Mouse (Mus musculus): ENCODE results near the gene Car5a. TPM values are rescaled to one million over a fixed set of nuclear protein-coding genes. Genes with fewer than 3 reads are reported as not detected.

The Car5a gene
- total RNA-seq, 2 experiments from 2014 or later: not detected

DNA sequence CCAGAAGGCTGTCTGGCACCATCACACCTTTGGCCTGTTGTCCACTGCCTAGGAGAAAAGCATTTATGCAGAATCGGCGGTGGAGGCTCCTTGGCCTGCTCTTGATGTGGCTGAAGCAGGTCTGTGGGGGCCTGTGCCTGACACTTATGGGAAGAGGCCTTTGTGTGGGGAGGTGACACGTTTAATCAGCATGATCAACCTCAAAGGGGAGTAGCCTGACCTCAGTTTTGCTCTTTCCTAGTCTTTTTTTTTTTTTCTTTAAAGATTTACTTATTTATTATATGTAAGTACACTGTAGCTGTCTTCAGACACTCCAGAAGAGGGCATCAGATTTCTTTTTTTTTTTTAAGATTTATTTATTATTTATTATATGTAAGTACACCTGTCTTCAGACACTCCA, 18.2 kb upstream of the Car5a start:
- intact Hi-C loops (cut with DNase I; ENCODE audit: low total_unique reads): no loop called here

DNA sequence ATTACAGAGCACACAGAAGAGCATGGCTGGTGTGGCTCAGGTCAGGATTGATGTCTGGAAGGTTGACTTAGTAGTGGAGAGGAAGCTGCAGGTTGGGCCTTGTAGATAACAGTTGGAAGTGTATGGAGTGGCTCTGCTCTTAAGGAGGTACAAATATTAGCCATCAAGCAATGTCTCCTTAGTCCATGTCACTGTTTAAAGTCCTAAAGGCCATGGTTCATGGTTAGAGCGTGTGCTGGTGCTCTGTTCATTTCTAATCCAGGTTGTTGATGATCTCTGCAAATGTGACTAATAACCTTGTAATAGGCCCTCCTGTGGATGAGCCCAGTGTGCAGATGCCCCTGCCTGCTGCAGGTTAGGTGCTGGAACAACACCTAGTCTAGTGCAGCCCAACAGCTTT, 13.7 kb upstream of the Car5a start:
- intact Hi-C loops (cut with DNase I; ENCODE audit: low total_unique reads): no loop called here

More for the DNA sequence above, 18.2 kb upstream of the Car5a start:
- DNase-seq: no peak

DNA sequence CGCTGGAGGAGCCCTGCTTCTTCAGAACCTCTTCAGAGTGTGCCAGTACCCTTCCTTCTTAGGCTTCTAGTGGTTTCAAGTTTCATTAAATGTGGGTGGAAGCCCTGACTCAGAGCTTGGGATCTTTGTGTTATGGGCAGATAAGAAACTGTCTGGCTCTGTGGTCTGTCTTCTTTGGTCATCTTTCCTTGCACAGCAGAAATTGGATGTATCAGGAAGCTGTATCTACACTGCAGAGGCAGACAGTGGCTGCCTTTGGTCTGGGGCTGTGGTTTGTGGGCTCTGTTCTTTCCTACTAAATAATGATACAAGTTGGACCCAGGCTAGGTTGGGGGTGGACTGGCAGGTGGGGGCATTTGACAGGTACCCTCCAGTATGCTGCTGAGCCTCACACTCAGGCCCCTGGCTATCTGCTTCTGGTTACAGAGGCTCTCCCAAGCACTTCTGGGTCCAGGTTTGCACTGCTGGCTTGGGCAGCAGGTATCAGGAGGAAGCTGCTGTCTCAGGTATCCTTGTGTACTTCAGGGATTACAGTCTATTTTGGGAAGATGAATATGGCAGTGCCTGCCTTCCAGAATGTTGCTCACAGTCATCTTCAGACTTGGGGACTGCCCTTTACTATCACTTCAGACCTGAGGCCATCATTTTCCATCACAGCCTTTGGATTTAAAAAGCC, 11.3 kb upstream of the Car5a start:
- intact Hi-C loops (cut with DNase I; ENCODE audit: low total_unique reads): no loop called here
- DNase-seq: no peak

More for the DNA sequence above, 13.7 kb upstream of the Car5a start:
- DNase-seq: no peak

DNA sequence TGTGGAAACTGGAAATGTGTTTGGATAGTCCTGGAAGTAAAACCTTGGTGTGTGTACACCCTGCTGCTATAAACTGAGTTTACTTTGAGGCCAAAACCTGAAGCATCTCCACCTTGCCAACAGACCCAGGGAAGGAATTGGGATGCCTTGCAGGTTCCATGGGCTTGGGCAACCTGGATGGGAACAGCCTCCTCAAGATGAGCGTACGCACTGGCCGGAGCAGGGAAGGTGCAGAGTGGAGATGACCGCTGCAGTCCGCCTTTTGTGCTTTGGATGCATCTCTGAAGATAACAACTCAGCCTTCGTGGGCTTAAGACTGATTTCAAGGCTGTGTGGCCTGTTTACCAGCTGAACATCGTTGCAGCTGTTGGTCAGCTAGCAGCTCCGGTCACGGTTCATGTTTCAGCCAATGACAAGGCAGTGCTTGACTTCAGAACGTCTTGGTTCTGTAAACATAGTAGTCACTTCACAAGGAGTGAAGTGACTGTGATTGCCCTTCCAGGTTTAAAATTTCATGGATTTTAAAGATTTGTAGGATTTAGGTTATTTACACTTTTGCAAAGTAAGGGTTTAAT, 10.4 kb upstream of the Car5a start:
- intact Hi-C loops (cut with DNase I; ENCODE audit: low total_unique reads): no loop called here
- DNase-seq: no peak

DNA sequence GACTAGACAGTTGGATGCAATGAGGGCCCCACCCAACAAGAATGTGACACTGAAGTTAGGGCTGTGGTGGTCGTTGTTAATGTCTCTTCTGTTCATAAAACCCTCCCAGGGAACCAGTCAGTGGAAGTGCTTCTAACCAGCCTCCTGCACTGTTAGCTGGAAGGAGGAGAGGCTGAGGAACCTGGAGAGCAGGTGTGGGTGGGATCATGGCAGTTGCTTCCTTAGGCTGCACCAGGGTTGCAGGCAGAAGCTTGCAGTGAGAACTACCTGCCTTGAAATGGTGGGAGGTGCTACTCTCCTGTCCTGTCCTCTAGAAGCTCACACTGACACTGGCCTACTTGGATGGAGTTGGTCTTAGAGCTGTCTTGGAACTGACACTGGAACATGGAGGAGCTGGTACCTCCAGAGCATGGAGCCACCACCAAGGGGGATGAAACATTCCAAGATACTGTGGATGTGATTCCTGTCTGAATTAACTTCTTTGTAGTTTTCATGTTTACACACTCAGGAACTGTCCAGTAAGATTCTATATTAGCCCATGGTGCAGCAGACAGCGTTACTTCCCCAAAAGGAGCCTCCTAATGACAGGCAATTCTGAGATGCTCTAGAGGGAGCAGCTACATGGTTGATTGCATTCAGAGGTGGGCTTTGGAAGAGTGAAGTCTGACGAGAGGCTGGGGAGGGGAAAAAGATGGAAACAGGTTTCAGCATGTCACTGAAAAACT, 9.3 kb upstream of the Car5a start:
- no peak for DNase-seq
- intact Hi-C loops (cut with DNase I; ENCODE audit: low total_unique reads): no loop called here

DNA sequence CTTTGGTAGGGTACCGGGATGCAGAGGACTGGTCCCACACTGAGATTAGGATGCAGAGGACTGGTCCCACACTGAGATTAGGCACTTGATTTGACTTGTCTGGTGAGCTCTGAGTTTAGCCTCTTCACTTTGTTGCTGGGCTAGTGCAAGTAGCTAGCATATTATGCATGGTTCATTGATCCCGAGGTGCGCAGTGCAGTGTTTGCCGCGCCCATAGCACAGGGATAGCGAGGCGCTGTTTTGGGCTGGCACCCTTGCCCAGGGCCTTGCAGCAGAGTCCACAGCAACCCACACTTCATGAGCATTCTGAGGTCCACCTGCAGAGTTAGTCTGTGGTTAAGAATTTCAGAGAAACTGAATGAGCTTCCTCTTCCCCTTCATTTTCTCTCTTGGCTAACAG, 8.1 kb upstream of the Car5a start:
- DNase-seq: no peak
- intact Hi-C loops (cut with DNase I; ENCODE audit: low total_unique reads): no loop called here

DNA sequence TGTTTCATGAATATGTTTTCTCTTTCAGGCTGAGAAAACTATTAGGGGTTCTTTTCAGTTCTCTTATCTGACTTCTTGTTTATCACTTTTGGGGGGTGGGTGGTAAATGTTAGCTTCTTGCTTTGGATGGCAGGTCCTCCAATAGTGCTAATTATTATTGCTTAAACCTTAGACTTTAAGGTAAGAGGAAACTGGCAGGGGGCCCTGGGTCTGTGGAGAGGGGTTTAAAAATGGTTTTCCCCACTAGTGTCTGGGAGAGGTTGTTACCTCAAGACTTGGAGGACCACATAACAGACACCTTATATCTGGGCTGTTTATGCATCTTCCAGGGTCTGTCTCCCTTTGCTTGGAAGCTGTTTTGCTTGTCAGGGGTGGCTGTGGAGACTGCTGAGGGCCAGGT, 7.4 kb upstream of the Car5a start:
- intact Hi-C loops (cut with DNase I; ENCODE audit: low total_unique reads): no loop called here
- DNase-seq: no peak

DNA sequence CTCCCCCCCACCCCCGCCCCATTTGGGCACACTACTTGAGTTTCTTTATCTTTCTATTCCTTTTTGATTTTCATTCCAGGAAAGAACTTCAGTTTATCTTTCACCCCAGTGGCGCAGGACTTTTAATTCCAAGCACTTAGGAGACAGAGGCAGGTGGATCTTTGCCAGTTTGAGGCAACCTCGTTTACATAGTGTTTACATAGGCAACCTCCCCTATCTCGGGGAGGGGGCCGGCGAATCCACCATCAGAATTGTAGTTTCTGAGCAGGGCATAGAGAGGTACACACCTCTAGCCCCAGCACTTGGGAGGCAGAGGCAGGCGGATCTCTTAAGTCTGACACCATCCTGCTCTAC, 6.9 kb upstream of the Car5a start:
- no peak for DNase-seq

DNA sequence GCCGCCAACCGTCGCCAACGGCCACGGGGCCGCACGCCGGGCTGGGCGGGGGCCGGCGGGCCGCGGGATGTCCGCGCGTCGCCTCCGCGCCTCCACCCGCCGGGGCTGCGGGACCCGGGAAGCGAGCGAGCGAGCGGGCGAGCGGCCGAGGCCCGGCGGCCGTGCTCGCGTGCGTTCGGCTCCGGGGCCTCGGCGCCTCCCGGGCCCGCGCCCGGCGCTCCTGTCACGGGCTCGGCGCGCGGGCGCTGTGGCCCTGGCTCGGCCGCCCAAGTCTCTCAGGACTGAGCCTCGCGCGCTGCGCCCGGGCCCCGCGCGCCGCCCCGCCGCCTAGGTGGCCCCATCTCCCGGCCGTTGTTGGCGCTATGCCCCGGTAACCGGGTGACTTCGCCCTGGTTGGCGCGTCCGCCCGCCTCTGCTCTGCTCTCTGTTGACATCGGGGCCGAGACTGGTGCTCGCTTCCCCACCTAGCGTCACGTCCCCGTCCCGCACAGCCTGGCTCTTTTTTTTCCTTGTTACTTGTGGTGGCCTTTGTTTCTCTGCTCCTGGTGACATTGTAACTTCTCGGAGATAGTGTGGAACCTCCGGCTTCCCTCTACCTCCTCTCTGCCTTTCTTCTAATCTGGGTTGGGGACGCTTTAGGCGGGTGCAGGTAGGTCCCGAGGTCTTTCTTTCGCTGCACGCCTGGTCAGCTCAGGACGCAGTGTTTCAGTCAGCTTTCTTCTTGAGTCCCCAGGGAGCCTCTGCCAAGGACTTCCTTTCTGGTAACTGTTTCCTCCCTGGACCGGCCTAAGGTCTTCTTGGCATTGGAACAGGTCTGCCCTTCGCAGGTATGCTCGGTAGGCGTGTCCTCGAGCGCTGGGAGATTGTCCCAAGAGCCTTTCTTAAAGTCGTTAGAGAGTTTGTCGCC, 6.3 kb upstream of the Car5a start:
- intact Hi-C loops (cut with DNase I; ENCODE audit: low total_unique reads): no loop called here
- peak; percentile 86 for DNase-seq

More for the DNA sequence above, 6.9 kb upstream of the Car5a start:
- intact Hi-C loops (cut with DNase I; ENCODE audit: low total_unique reads): no loop called here

DNA sequence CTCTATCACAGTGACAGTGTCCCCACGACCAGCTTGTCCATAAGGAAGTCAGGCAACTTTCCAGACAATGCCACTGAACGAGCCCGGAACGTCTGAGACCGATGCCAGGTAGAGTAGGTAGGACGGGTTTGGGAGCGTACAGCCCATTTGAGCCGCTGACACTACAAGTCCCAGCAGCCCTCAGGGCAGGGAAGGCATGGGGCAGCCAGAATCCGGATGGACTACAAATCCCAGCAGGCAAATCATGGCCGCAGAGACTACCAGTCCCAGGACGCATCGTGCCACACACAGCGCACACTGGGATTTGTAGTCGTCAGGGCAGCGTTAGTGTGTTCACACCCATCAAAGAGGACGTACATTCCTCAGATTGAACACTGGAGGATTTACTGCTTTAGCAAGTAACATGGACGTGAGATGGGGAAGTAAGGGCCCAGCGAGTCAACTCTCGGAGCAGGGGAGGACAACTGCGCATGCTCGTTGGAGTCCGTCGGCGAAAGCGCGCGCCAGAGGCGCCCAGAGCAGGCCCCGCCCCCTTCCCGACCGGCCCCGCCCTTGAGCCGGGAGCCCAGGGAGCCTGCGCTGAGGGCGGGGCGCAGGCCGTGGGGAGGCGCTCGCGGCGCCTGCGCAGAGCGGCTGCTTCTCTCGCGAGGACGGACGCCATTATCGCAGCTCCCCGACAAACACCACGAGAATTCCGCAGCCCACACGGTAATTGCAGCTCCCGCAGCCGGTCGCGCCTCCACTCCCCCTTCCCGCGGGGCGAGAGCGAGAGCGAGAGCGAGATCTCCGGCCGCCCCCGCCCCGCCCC, 5.4 kb upstream of the Car5a start:
- peak; percentile 98 for DNase-seq

DNA sequence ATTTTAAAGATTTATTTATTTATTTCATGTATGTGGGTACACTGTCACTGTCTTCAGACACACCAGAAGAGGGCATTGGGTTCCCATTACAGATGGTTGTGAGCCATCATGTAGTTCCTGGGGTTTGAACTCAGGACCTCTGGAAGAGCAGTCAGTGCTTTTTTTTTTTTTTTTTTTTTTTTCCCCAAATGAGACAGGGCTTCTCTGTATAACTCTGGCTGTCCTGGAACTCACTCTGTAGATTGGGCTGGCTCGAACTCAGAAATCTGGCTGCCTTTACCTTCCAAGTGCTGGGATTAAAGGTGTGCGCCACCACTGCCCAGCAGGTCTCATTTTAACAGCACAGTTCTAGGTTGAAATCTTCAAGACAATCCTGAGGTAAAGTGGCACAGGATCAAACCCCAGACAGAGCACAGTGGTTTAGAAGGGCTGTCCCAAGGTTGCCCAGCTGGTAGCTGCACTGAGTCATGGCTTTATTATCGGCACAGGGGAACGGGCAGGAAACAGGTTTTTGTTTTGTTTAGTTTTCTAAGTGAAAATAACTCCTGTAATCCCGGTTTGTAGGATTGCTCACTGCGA, 4.6 kb upstream of the Car5a start, which contains the start of gene Banp:
Gene Banp (plus strand): TSS at position 529 of the 579 bp plus-strand sequence.
- DNase-seq: no peak

More for the DNA sequence above, 5.4 kb upstream of the Car5a start:
- intact Hi-C loops (cut with DNase I; ENCODE audit: low total_unique reads): no loop called here

DNA sequence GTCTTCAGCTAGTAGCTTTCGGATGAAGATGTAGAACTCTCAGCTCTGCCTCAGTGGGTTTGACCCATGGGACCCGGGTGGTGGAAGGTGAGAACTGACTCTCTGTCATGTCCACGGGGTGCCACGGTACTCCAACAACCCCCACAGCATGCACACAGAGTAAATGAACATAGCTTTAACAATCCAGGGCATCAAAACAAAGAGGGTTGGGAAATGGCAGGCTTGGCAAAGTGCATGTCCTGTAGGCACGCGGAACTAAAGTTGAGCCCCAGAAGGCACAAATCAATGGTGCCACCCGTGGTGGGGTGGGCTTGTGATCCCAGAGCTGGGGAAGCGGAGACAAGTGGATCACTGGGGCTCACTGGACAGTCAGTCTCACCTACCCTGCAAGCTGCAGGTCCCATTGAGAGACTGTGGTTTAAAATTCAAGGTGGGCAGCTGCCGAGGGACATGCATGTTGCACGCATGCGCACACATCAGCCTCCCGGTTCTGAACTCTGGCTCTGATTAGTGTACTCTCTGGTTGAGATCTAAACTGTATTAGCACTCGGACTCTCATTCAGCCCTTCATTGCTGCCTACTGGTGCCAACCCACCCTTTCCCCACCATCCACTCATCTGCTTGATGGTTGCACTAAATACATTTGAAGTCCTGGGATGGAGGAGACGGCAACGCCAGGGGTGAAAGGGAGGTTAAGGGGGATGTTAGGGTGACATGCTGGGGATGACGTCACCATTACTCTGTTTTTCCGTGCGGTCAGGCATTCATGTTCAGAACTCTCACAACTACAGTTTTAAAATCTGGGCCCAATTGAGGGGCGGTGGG, 3.8 kb upstream of the Car5a start:
- intact Hi-C loops (cut with DNase I; ENCODE audit: low total_unique reads): no loop called here
- no peak for DNase-seq

More for the DNA sequence above, 4.6 kb upstream of the Car5a start, which contains the start of gene Banp:
- intact Hi-C loops (cut with DNase I; ENCODE audit: low total_unique reads): no loop called here

DNA sequence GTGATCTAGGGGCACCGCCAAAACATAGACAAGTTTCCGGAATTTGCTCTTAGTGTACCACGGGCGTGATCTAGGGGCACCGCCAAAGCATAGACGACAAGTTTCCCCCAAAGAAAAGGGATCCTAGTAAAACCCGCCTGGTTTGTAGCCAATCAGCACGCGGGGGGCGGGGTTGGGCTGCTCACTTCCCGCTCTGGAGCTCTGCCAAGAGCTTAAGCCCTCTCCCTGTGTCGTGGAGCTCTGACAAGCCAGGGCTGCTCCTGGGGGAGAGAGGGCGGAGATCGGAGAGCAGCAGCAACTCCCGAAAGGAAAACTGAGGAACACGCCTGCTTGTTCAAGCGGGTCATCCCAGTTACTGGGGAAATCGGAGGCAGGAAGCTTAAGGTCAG, 3.0 kb upstream of the Car5a start:
- intact Hi-C loops (cut with DNase I; ENCODE audit: low total_unique reads): no loop called here
- peak; percentile 93 for DNase-seq

DNA sequence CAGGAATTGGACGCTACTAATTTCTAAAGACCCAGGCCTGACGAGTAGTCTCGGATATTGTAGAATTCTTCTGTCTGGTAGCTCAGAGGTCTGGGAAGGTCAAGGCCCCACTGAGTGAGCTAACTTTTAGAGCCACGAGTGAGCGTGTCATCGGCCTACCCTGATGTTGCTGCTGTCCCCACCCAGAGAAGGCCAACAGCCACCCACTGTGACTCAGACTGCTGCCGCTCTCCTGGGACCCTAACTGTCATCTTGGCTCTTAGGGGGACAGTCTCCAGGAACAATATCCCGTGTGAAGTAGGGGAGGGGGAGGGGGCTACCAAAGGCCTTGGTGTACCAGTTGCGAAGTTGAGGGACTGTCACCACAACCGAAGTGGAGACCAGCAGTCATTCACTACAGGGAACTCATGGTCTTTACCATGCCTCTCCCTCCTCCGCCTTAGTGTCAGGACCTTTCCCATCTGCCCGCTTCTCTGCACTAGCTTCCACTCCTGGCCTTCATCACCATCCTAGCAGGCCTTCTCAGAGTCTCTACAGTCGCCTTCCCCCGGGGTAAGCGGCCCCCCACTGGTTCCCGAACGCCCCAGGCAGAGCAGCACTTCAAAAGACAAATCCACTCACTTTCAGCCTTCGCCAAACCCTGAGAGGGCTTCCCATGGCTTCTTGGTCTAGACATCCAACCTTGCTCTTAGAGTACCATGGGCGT, 2.5 kb upstream of the Car5a start:
- DNase-seq: no peak
- intact Hi-C loops (cut with DNase I; ENCODE audit: low total_unique reads): no loop called here

DNA sequence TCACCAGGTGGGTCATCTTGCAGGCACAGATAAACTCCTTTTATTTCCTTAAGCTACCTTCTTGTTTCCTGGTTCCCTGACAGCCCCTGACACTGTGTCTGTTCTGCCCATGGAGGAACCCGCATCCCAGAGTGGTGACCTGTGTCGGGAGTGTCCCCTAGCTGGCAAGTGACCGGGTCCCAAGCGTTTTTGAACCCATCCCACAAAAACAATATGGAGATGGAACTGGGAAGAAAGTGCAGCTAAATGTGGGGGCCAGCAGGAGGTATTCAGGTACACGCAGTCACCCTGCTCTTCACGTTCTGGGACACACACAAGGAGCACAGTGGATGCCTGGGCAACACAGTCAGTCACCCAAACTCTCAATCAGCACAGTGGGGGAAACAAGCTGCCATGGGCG, 1.6 kb upstream of the Car5a start:
- intact Hi-C loops (cut with DNase I; ENCODE audit: low total_unique reads): no loop called here
- DNase-seq: no peak

DNA sequence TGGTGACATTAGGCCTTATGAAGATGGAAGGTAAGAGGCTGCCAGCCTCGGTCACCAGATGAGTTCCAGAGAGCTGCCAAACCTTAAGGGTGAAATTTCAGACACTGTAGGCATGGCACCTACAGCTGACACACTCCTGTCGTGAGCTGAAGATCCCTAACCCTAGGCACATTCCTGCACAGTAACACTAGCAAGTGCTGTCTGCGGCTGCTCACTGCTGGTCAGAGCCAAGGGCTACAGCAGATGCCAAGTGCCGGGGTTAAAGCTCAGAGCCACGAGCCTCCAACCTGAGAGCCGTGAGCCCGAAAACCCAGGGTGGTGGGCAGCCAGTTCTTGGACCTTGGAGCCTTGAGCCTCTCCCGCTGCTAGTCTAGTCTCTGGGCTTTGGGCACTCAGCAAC, 988 bp downstream of the Car5a start:
- no peak for DNase-seq
- intact Hi-C loops (cut with DNase I; ENCODE audit: low total_unique reads): no loop called here

DNA sequence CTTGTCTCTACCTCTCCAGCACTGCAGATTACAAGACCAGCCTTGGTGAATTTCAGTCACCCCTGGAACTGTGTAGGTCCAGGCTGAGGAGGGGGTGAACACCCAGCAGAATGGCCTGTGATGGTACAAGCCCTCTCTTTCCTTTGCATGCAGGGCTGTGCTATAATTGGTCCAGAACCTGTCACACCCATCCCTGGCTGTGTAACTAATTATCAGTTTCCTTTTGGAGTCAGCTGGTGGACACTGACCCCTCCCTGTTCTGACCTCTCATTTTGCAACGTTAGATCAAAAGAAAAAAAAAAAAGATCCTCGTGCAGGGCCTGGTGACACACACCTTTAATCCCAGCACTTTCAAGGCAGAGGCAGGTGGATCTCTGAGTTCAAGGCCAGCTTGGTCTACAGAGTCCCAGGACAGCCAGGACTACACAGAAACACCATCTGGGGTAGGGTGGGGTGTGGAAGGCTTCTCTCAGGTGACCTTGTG, 1.6 kb downstream of the Car5a start:
- no peak for DNase-seq
- intact Hi-C loops (cut with DNase I; ENCODE audit: low total_unique reads): no loop called here
